Mouse (Mus musculus): Measurements from ENCODE around the gene Pecr.
"Not testable (repeated sequence)": the region's sequence is repeated elsewhere in the genome, so short reads cannot be mapped to it uniquely, and the experiment has no call there.

Pecr gene

GRCm38 (mm10) chr1:72287893-72288292, 3.8 kb upstream of the Pecr start:
- no peak for DNase-seq

GRCm38 (mm10) chr1:72286904-72287303, 2.8 kb upstream of the Pecr start:
- DNase-seq = no peak

GRCm38 (mm10) chr1:72284539-72284938, 425 bp upstream of the Pecr start:
- DNase-seq = no peak

GRCm38 (mm10) chr1:72282604-72283003, 1.5 kb downstream of the Pecr start:
- DNase-seq = no peak

GRCm38 (mm10) chr1:72278085-72278484, 6.0 kb downstream of the Pecr start:
- no peak for DNase-seq

- no peak for DNase-seq
Measured at GRCm38 (mm10) chr1:72263099-72263498, 21.0 kb downstream of the Pecr start.

GRCm38 (mm10) chr1:72256381-72257256, 27.5 kb downstream of the Pecr start:
- DNase-seq = no peak

GRCm38 (mm10) chr1:72255854-72256175, 28.3 kb downstream of the Pecr start:
- no peak for DNase-seq

- peak; percentile 55 for DNase-seq
Measured at GRCm38 (mm10) chr1:72255062-72255853, 28.9 kb downstream of the Pecr start.

- DNase-seq = peak; percentile 85
Measured at GRCm38 (mm10) chr1:72254545-72255061, 29.5 kb downstream of the Pecr start.

GRCm38 (mm10) chr1:72253881-72254491, 30.1 kb downstream of the Pecr start:
- no peak for DNase-seq

- DNase-seq = no peak
Measured at GRCm38 (mm10) chr1:72251806-72252205, 32.3 kb downstream of the Pecr start.

- not testable (repeated sequence) for DNase-seq
Measured at GRCm38 (mm10) chr1:72248226-72248737, 35.8 kb downstream of the Pecr start.

GRCm38 (mm10) chr1:72244317-72245036, 39.6 kb downstream of the Pecr start:
- no peak for DNase-seq

- peak; percentile 95 for DNase-seq
Measured at GRCm38 (mm10) chr1:72243656-72244316, 40.3 kb downstream of the Pecr start.

GRCm38 (mm10) chr1:72242581-72243143, 41.5 kb downstream of the Pecr start:
- DNase-seq = no peak

- not testable (repeated sequence) for DNase-seq
Measured at GRCm38 (mm10) chr1:72239113-72239512, 45.0 kb downstream of the Pecr start.

GRCm38 (mm10) chr1:72238016-72238580, 46.0 kb downstream of the Pecr start:
- no peak for DNase-seq

GRCm38 (mm10) chr1:72237007-72237775, 46.9 kb downstream of the Pecr start:
- peak; percentile 37 for DNase-seq

- DNase-seq = peak; percentile 50
Measured at GRCm38 (mm10) chr1:72236363-72237006, 47.6 kb downstream of the Pecr start.
